Mouse (Mus musculus) kidney, adult 2 months (tissue): Measurements from ENCODE around the gene Mrpl57.

Experiments used
- CTCF ChIP-seq: fragments of 200-500 bp; conservative IDR thresholded peaks from 2 replicates; pipeline ENCODE4 v1.5.1; 2011; ENCODE audit warnings: low read depth, mild to moderate bottlenecking, control low read depth, low read length, moderate library complexity, mixed read lengths; ENCODE audit not compliant: insufficient read depth, insufficient read length
- POLR2A ChIP-seq: fragments of 200-500 bp; IDR thresholded peaks from one replicate; pipeline ENCODE4 v1.6.1; 2011; ENCODE audit warnings: low read depth, low read length, control low read depth

GRCm38 (mm10) chr14:57850330-57850729, 24.3 kb downstream of the Mrpl57 start:
- TF ChIP-seq CTCF (no peak), POLR2A (no peak)
